Mouse (Mus musculus): Measurements from ENCODE around the gene Camk2d. TPM values are rescaled to one million over a fixed set of nuclear protein-coding genes. Genes with fewer than 3 reads are reported as not detected.

The Camk2d gene
- total RNA-seq, 2 experiments from 2014 or later = 35.5 to 36.4 TPM

DNA sequence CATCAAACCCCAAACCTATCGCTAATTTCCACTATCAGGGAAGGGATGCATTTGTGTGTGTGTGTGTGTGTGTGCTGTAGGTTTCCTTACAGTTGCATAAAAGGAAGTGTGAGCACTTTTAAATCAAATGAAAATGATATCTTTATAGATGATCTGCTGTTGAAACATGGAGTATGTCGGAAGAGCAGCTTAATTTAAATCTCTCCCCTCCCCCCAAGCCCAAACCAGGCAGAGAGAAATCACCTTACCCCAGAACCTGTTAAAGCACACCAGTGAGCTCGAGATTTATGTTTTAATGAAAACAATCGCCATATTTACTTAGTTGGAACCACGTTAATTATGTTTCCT is 2.2 kb downstream of the Camk2d start:
- no peak for TF ChIP-seq CTCF (conservative IDR thresholded peaks at IDR 0.05)
- Histone ChIP-seq H3K4me3 (peak overlapping the region; percentile 76), H3K27ac (peak overlapping the region; percentile 95; the same call in 1 of the 2 replicates)
- no peak for DNase-seq (ENCODE audit: low spot score in 2 of 2)

DNA sequence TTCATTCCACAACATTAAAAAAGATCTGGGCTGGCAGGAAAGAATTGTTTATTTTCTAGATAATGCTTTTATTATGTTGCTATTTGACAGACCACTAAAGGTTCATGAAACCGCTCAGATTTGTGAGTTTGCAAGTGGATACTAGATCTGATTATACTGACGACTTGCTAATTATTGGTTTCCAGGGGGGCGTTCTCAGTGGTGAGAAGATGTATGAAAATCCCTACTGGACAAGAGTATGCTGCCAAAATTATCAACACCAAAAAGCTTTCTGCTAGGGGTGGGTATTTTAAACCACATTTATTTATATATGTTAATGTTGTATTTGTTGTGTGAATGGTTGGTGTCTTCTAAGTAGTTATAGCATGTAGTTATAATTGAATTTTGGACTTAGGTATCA is 2.8 kb downstream of the Camk2d start:
- H3K4me3 ChIP-seq = peak overlapping the region; percentile 76; the same call in 1 of the 2 replicates
- no peak for TF ChIP-seq CTCF (conservative IDR thresholded peaks at IDR 0.05)
- no peak overlapping the region for H3K27ac ChIP-seq
- DNase-seq (ENCODE audit: low spot score in 2 of 2) = no peak

DNA sequence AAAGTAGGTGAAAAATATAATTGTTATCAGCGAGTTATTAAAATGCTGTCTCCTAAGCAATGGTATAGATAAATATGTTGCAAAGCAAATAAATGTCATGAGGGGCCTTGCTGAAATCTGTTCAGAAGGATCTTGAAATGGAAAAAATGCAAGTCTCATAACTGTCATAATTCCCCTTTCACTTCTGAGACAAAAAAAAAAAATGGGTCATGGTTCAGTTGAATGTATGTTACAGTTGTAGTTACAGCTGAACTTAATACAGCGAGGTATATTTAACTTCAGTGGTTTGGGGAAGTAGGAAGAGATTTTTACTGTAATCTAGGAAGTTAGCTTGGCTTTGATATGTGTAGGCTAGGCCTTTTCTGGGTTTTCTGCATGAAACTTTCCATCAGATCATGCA is 3.2 kb downstream of the Camk2d start:
- H3K4me3 ChIP-seq = no peak overlapping the region
- no peak for TF ChIP-seq CTCF (conservative IDR thresholded peaks at IDR 0.05)
- H3K27ac ChIP-seq = no peak overlapping the region
- DNase-seq (ENCODE audit: low spot score in 2 of 2) = no peak

DNA sequence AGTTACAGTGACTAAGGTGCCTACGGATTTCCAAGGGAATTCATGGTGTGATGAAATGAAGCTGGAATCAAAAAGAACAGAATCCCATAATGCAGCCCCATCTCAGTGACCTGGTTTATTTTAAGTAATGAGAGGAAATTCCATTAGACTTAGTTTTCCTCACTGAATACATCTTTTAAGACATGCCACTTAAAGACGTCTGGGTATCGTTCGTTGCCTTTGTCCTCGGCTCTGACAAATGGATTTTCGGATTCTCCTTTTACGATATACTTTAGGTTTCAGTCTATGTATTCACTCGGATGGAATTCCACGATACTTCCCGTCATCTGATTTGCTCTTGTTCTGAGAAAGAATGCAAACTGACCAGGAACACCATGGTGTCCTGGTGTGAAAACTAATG is 3.8 kb downstream of the Camk2d start:
- DNase-seq (ENCODE audit: low spot score in 2 of 2) = no peak
- no peak for TF ChIP-seq CTCF (conservative IDR thresholded peaks at IDR 0.05)
- Histone ChIP-seq H3K4me3 (no peak overlapping the region), H3K27ac (no peak overlapping the region)

DNA sequence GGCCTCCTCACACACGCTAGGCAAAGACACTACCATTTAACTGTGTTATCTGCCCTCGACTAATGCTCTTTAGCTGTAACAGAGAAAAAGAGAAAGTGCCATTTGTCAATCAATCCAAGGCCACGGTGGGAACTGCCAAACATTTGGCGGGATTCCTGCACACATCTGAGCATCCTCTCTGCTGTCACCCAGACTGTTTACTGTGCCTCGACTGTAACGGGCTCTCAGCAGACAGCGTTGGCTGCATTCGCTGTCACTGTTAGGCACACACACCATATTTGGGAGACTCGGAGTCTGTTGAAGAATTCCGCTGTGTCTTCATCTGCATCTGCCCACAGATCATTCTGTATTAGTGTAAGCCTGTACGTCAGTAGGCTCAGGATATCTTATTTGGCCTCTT is 6.7 kb downstream of the Camk2d start:
- TF ChIP-seq CTCF (conservative IDR thresholded peaks at IDR 0.05) = no peak
- Histone ChIP-seq H3K4me3 (no peak overlapping the region), H3K27ac (no peak overlapping the region)
- peak; percentile 23 to 24 for DNase-seq (ENCODE audit: low spot score in 2 of 2)

DNA sequence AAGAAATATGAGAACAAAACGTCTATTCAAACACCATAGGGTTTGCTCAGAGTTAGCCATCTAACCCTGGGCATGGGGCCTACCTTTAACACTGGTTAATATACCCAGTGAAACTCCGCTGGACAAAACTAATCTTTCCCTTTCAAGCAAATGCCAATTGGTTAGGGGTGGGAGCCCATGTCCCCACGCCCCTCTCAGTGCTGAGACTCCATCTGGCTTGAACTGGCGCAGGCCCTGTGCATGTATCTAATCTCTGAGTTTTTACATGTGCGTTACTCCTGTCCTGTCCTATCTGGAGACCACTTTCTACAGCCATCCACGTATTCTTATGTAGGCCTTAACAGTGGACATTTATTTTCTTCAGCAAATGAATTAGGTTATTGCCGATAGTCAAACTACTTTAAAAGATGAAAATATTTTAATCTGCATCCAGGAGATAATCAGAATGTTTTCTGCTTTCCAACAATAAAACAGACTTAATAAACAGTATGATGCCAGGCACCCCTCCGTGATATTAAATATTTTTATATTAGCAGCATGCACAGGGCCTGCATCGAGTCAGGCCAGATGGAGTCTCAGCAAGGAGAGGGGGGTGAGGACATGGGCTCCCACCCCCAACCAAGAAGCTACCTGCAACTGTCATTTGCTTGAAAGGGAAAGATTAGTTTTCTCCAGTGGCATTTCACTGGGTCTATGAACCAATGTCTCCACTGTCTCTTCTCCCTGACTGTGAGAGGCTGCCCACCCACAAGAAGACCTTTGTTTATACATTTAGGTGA is 8.7 kb downstream of the Camk2d start:
- no peak overlapping the region for H3K4me3 ChIP-seq
- no peak for TF ChIP-seq CTCF (conservative IDR thresholded peaks at IDR 0.05)
- DNase-seq (ENCODE audit: low spot score in 2 of 2) = no peak
- no peak overlapping the region for H3K27ac ChIP-seq

DNA sequence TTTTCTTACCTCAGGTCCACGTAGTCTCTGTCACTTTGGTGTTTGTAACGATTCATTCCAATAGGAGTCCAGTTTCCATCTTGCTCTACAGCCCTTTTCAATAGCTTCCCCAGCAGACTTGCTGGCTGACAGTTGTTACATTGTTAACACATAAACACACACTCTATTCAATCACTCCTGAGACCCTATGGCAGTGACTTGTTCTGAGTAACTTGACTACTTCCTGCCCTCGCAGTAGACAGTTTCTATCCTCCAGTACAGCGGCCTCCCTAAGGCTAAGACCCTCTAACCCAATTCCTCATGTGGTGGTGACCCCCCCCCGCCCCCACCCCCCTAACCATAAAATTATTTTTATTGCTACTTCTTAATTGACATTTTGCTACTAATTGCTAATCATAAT is 13.2 kb downstream of the Camk2d start:
- H3K27ac ChIP-seq = no peak overlapping the region
- no peak for TF ChIP-seq CTCF (conservative IDR thresholded peaks at IDR 0.05)
- no peak overlapping the region for H3K4me3 ChIP-seq
- DNase-seq (ENCODE audit: low spot score in 2 of 2) = no peak

DNA sequence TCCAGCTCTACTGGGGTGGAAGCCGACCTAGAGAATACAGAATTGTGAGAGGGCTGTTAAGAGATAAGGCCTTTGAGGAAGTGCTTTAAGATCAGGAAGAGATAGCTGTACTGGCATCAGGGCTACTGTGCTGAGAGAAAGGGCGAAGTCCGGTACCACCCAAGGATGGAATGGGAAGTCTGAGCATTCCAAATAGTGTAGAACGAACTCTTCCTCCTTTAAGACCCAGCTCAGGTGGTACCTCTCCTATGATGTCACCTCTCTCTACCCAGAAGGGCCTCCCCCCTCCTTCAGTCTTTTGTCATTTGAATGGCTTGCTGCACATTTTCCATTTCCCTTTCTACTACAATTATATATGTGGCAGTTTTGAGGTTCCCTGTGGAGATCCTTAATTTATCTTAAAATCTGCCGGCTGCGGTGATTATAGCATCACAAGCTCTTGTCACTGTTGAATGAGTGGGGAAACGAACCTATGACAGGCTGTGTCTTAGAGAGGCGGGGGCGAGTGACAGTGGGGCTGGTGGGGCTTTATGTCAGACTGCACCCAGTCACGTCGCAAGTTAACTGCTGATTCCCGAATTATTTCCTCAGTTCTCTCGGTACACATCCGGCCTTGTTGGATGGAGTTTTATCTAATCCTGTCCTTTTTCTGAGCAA is 13.8 kb downstream of the Camk2d start:
- no peak for DNase-seq (ENCODE audit: low spot score in 2 of 2)
- no peak for TF ChIP-seq CTCF (conservative IDR thresholded peaks at IDR 0.05)
- Histone ChIP-seq H3K27ac (no peak overlapping the region), H3K4me3 (no peak overlapping the region)

DNA sequence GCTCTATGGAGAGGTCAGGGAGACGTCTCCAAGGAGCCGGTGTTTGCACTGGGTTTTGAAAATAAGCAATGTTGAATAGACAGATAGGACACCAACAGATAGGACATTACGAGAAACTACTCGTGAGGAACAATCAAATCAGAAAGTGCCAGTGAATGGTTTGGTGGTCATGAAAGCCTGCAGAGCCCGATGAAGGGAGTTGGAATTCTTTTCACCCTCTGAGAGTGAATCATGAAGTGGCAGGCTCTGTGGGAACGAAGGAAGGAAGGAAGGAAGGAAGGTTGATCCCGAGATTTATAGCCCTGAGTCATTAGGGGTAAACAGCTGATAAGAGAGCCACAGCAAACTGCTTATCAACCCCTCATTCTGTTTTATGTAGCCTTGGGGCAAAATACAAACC is 15.5 kb downstream of the Camk2d start:
- H3K4me3 ChIP-seq = no peak overlapping the region
- no peak for TF ChIP-seq CTCF (conservative IDR thresholded peaks at IDR 0.05)
- DNase-seq (ENCODE audit: low spot score in 2 of 2) = no peak
- no peak overlapping the region for H3K27ac ChIP-seq

DNA sequence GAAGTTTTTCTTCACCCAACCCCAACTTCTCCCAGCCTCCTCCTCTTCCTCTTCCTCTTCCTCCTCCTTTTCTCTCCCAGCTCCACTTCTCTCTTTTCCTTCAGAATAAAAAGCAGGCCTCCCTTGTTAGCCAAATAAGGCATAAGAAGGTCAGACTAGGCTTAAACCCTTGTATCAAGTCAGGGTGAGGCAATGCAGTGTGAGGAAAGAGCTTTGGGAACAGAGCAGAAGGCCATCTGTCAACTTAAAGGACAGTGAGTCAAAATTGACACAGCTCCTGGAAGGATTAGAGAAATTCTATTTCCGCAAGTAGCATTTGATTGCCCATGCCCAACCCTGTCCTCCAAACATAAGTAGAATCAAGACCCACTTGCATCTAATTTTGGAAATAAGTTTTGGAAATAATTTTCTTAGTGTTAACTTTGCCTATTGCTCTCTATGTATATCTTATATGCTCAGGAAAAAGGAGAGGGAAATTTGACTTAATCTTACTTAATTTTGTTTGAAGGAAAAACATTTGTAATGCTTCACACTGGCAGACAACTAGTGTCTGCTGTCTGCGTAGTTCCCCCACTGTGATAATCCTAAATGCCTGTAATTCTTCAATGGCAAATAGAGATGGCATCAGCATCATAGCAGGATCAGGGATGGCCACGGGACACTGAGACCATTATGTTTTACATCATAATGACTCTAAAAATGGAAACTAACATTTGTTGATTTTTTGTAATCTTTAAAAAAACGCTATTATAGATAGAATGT is 16.8 kb downstream of the Camk2d start:
- no peak for DNase-seq (ENCODE audit: low spot score in 2 of 2)

DNA sequence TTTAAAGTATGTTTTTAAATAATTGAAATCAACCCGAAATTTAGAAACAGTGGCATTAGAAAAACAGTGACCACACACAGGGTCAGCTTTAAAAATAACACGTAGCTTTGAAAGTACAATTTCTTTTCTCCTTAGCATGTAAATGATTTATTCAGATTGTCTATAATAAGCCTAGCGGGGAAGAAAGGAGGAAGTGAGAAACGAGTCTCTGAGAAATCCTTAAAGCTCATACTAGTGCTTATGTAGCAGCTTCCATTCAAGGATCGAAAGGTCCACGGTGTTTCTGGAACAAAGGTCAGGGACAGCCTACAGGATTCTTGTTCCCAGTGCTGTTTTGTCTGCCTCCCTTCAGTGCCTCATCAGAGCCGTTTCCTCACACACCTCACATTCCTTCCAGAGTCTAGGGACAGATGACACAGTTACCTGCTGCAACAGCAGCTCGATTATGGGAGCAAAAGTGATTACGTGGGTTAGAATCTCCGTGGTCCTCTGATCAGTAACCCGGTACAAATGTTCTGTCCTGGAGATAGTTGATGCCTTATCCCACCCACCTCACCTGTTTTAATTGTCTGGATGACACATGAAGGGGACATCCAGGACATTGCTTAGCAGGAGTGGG is 17.5 kb downstream of the Camk2d start:
- Histone ChIP-seq H3K4me3 (no peak overlapping the region), H3K27ac (no peak overlapping the region)
- DNase-seq (ENCODE audit: low spot score in 2 of 2) = no peak
- TF ChIP-seq CTCF (conservative IDR thresholded peaks at IDR 0.05) = no peak

More for the DNA sequence above, 16.8 kb downstream of the Camk2d start:
- H3K27ac ChIP-seq = no peak overlapping the region
- no peak for TF ChIP-seq CTCF (conservative IDR thresholded peaks at IDR 0.05)
- H3K4me3 ChIP-seq = no peak overlapping the region

DNA sequence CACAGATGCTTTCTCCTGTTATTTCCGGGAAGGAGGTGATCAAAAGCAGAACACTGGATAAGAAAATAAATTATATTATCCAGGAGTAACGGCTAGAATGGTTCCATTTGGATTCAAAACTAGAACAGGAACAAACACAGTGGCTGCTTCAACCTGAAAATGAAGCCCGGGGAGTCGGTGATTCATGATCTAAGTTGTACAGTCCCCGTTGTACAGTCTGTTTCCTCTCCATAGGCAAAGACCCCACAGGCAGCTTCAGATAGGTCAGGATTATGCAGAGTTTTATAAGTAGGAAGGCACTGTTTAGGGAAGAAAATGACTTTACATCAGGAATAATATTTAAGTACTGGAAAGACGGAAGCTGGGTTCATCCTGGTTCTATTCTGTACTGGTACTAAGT is 19.2 kb downstream of the Camk2d start:
- no peak for TF ChIP-seq CTCF (conservative IDR thresholded peaks at IDR 0.05)
- no peak overlapping the region for H3K4me3 ChIP-seq
- DNase-seq (ENCODE audit: low spot score in 2 of 2) = no peak

DNA sequence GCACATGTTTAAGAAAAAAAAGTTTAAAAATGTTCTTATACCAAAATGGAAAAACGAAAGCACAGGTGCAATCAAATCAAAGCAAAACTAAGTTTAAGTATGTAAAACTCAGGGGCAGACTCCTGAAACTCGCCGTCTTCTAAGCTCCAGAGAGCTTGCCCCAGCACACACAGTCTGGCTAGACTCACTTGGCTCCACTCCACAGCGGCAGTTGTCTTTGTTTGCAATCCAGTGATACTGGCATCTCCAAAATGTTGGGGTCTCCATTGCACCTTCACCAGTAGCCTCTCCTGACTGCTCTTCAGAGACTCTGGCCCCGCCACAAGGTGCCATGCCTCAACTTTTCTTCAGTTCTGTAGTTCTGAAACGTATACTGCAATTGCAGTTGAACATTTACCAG is 24.1 kb downstream of the Camk2d start:
- TF ChIP-seq CTCF (conservative IDR thresholded peaks at IDR 0.05) = no peak
- no peak for DNase-seq (ENCODE audit: low spot score in 2 of 2)
- Histone ChIP-seq H3K27ac (no peak overlapping the region), H3K4me3 (no peak overlapping the region)

More for the DNA sequence above, 19.2 kb downstream of the Camk2d start:
- no peak overlapping the region for H3K27ac ChIP-seq

All from layer of hippocampus, adult 2 months (tissue).